Mouse (Mus musculus) spleen, adult 2 months (tissue): ENCODE measurements around the gene Gm8281. TPM values are rescaled to one million over a fixed set of nuclear protein-coding genes. Genes with fewer than 3 reads are reported as not detected.
"Not testable (repeated sequence)": the region's sequence is repeated elsewhere in the genome, so short reads cannot be mapped to it uniquely, and the experiment has no call there.

Source experiments
- DNase-seq, 2 experiments: peaks; one replicate each; pipeline versions ENCODE4 v3.0.0 to v3.0.0-alpha.2; 2012 to 2021; ENCODE audit warnings: low spot score in 2 of 2, low read depth in 1 of 2
- H3K27ac ChIP-seq: fragments of 200-500 bp; 2 replicates; pipeline ENCODE4 v1.5.1; 2012; ENCODE audit warnings: low read length, inconsistent platforms; ENCODE audit not compliant: insufficient read depth
- H3K27me3 ChIP-seq: fragments of 200-500 bp; 2 replicates; pipeline ENCODE4 v1.6.1; 2012; ENCODE audit warnings: mild to moderate bottlenecking, moderate library complexity, low read length, inconsistent platforms; ENCODE audit not compliant: control insufficient read depth, insufficient read depth
- H3K36me3 ChIP-seq: fragments of 200-500 bp; 2 replicates; pipeline ENCODE4 v1.6.1; 2012; ENCODE audit warnings: mild to moderate bottlenecking, low read length, inconsistent platforms; ENCODE audit not compliant: control insufficient read depth, insufficient read depth
- H3K4me1 ChIP-seq: fragments of 200-500 bp; 2 replicates; pipeline ENCODE4 v1.6.1; 2011; ENCODE audit warnings: inconsistent platforms; ENCODE audit not compliant: control insufficient read depth, insufficient read depth, insufficient read length
- H3K4me3 ChIP-seq: fragments of 200-500 bp; 2 replicates; pipeline ENCODE4 v1.5.1; 2011; ENCODE audit warnings: mild to moderate bottlenecking, inconsistent platforms; ENCODE audit not compliant: insufficient read depth, insufficient read length; ENCODE audit errors: extremely low read depth
- WGBS: fragments of 180-500 bp; shearing (Covaris S2); methylation state at CpG from one replicate; pipeline ENCODE4 v1.1.7; 2018; 5-methylcytosine and 5-hydroxymethylcytosine counted together
- polyA plus RNA-seq: library from polyadenylated mRNA; depleted of rRNA; stranded (reverse); fragments of >200 nt; gene quantifications from 2 replicates; pipeline ENCODE4 v1.2.3, GENCODE M21; 2012; rRNA removed

Gm8281 gene
- polyA plus RNA-seq = not detected in 2 replicates

DNA sequence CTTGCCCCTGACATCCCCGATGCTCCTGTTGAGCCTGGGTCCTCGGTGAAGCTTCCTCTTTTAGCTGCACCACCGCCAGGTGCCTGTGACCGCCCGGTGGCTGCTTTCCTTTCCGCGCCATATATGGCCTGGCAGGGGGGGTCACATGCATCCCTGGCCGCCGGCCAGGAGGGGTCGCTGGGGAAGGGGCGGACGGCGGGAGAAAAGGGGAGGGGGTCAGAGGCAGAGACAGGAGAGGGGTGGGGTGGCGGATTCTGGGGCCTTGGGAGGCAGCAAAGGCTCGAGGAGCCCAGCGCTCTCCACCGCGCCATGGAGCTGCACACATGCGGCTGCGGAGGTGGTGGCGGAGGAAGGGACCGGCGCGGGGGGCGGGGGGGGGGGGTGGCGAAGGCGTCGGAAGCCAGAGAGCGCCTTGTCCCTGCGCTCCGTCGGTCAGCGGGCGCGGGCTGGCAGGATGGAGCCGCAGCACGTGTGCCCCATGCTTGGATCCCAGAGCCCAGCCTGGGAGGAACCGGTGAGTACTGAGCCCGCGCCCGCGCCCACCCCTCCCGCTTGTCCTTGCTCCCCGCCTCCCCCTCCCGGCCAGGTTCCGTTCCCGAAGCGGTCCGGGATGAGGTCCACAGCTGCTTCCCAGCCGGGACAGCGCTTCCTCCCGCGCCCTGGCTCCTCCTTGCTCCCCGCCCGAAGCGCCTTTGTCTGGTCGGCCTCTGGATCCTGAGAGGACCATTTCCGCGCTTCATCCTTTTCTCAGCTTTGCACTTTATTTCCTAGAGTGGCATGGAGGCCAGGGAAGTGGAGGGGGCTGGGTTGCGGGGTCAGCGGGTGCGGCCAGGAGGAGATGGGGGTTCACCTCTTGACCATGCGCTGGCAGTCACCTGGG lies at the start of gene Gm8281:
Gene Gm8281 (plus strand): TSS at position 430 of the 880 bp plus-strand sequence.
- not testable (repeated sequence) for H3K27ac ChIP-seq, H3K4me1 ChIP-seq, H3K4me3 ChIP-seq, H3K27me3 ChIP-seq, DNase-seq, H3K36me3 ChIP-seq
- 9% methylated on average over 17 of the region's 63 CpGs for WGBS

DNA sequence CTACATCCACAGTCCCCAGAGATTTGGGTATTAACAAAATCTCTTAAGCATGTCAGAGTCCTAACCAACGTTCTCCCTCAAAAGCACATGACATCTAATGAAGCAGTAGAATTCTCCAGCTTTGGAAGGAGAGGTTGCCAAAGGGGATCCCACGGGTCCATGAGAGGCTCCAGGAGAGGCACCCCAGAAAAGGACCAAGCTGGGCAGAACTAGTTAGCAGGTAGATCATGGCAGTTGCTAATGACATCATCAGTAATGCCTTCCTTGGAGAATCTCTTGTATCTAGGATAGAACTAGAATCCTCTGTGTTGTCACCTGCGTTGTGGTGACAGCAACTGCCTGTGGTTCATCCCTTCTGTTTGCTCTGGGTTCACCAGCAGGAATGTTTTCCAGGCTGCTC lies 20.5 kb upstream of the Gm8281 start, which contains the start of gene 4930555G01Rik:
Gene 4930555G01Rik (plus strand): TSS at position 301 of the 400 bp plus-strand sequence.
- not testable (repeated sequence) for H3K4me1 ChIP-seq, DNase-seq, H3K27ac ChIP-seq, H3K36me3 ChIP-seq, H3K27me3 ChIP-seq, H3K4me3 ChIP-seq
- no CpG with 5 or more reads among the region's 3 CpGs for WGBS

DNA sequence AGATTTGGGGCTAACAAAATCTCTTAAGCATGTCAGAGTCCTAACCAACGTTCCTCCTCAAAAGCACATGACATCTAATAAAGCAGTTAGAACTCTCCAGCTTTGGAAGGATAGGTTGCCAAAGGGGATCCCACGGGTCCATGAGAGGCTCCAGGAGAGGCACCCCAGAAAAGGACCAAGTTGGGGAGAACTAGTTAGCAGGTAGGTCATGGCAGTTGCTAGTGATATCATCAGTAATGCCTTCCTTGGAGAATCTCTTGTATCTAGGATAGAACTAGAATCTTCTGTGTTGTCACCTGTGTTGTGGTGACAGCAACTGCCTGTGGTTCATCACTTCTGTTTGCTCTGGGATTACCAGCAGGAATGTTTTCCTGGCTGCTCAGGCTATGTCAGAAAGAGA lies 60.4 kb downstream of the Gm8281 start, which contains the start of gene Gm8279:
Gene Gm8279 (plus strand): TSS at position 301 of the 400 bp plus-strand sequence.
- not testable (repeated sequence) for H3K4me3 ChIP-seq, H3K27ac ChIP-seq, H3K36me3 ChIP-seq, H3K4me1 ChIP-seq, DNase-seq, H3K27me3 ChIP-seq
- 82% methylated on average over 2 of the region's 2 CpGs for WGBS

Other genes starting within 250 kb of the Gm8281 start
- not detected in 2 replicates for gene Gm3269, start 232.9 kb upstream of the Gm8281 start, polyA plus RNA-seq
- gene Gm3264, start 215.5 kb upstream of the Gm8281 start, polyA plus RNA-seq = not detected in 2 replicates
- gene Gm3278, start 178.6 kb upstream of the Gm8281 start, polyA plus RNA-seq = not detected in 2 replicates
- gene Gm8297, start 87.1 kb upstream of the Gm8281 start, polyA plus RNA-seq = not detected in 2 replicates
- not detected in 2 replicates for gene Gm3298, start 55.1 kb upstream of the Gm8281 start, polyA plus RNA-seq
- gene 4930555G01Rik, start 20.4 kb upstream of the Gm8281 start, polyA plus RNA-seq = not detected in 2 replicates
- not detected in 2 replicates for gene Gm8279, start 60.5 kb downstream of the Gm8281 start, polyA plus RNA-seq
- gene Gm3317, start 93.5 kb downstream of the Gm8281 start, polyA plus RNA-seq = not detected in 2 replicates
- not detected in 2 replicates for gene Gm8271, start 114.8 kb downstream of the Gm8281 start, polyA plus RNA-seq
- gene Gm3526, start 189.5 kb downstream of the Gm8281 start, polyA plus RNA-seq = not detected in 2 replicates